Mouse (Mus musculus) bone marrow macrophage, adult 2 months (primary cell): Measurements from ENCODE around the gene 2410131K14Rik. TPM values are rescaled to one million over a fixed set of nuclear protein-coding genes. Genes with fewer than 3 reads are reported as not detected.

ENCODE experiments used
- H3K27ac ChIP-seq: 2 replicates; pipeline ENCODE4 v1.5.1; 2012; ENCODE audit warnings: low read depth, low read length; ENCODE audit not compliant: insufficient read depth
- H3K4me1 ChIP-seq: 2 replicates; pipeline ENCODE4 v1.6.1; 2012; ENCODE audit warnings: low read length; ENCODE audit not compliant: control insufficient read depth, insufficient read depth
- H3K4me3 ChIP-seq: 2 replicates; pipeline ENCODE4 v1.5.1; 2012; ENCODE audit warnings: mild to moderate bottlenecking, low read length, moderate library complexity; ENCODE audit not compliant: insufficient read depth
- CTCF ChIP-seq: IDR thresholded peaks from 2 replicates; pipeline ENCODE4 v1.5.1; 2012; ENCODE audit warnings: low read depth, mild to moderate bottlenecking, low read length, moderate library complexity
- POLR2A ChIP-seq: IDR thresholded peaks from 2 replicates; pipeline ENCODE4 v1.6.1; 2012; ENCODE audit warnings: mild to moderate bottlenecking, low read depth, low read length, borderline replicate concordance
- polyA plus RNA-seq: library from polyadenylated mRNA; stranded (reverse); fragments of >200 nt; gene quantifications from 2 replicates; pipeline ENCODE4 v1.2.4, GENCODE M21; 2012; ENCODE audit not compliant: missing spikeins, insufficient read depth, insufficient read length

Gene 2410131K14Rik
- polyA plus RNA-seq, 1 experiment = 4.2 TPM

DNA sequence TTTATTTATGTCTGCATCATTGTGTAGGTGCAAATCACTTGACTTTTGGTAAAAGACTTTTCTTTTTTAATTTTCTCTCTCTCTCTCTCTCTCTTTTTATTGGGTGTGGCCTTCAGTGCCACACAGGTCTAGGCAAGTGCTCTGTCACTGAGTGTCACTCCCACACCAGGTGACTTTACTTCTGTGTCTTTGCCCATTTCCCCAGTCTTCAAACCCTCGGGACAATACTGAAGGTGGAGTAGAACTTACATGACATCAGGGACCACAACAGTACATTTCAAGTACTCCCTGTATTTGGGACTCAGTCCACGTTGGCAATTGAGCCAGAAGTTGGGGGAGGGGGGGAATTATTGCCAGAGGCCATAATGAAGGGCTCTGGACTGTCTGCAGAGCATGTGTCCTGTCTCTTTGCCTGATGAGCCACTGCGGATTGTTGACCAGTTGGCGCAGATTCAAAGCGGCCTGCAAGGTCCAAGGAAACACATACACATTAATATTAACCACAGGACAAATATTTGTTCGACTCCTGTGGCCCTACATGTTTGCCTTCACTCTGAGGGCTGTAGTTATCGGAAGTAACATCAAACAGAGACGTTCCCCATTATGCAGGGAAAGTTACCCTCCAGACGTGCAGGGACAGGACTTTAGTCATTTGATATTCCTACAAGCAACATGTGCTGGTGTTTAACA is 57.6 kb downstream of the 2410131K14Rik start:
- TF ChIP-seq CTCF = no peak
- no peak for TF ChIP-seq POLR2A
- Histone ChIP-seq H3K4me3 (no peak overlapping the region), H3K27ac (no peak overlapping the region), H3K4me1 (peaks cover 5% of the 10 kb centered on the region)

DNA sequence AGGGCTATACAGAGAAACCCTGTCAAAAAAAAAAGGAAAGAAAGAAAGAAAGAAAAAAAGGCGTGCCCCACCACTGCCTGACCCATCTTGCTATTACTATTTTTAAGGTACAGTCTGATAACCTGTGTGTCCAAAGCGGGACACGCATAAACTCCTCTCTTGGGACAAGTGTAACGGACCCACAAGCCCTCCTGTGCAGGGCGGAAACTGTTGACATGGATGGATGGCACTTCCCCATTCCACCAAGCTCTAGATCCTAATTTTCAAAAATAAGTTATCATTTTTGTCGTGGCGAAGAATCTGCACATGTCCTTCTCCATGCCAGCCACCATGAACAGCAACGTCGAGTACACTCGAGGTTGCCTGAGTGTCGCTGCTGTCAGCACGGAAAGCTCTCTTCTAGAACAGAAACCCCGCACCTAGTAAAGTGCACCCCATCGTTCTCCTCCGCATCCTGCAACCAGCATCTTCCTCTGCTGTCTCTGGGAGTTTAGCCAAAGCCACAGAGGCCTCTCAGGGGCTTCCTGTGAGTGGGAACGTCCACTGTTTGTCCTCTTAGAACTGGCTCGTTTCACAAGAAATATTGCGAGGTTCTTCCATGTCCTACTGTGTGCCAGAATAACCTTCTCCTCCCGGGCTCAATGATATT is 60.1 kb downstream of the 2410131K14Rik start:
- TF ChIP-seq POLR2A (no peak), CTCF (no peak)
- peaks cover 5% of the 10 kb centered on the region for H3K4me1 ChIP-seq
- no peak overlapping the region for H3K4me3 ChIP-seq
- H3K27ac ChIP-seq = no peak overlapping the region

DNA sequence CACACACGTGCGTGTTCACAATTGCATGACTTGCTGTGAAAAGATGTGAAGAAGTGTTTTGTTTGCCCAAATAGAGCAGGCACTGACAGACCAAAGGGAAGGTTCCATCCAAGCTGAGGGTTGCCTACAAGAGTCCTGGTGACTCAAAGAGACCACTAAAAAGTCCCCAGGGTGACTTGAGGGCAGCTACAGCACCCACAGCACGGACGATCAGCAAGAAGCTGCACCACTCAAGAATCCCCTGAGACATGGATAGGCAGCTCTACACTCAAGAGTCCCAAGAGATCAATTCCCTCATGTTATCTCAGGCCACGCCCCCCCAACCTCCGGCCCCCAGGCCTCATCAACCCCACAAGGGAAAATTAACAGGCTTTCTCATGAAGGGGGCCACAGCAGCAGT is 65.4 kb downstream of the 2410131K14Rik start:
- no peak overlapping the region for H3K4me3 ChIP-seq
- peaks cover 3% of the 10 kb centered on the region for H3K4me1 ChIP-seq
- no peak overlapping the region for H3K27ac ChIP-seq
- TF ChIP-seq POLR2A (no peak), CTCF (no peak)

DNA sequence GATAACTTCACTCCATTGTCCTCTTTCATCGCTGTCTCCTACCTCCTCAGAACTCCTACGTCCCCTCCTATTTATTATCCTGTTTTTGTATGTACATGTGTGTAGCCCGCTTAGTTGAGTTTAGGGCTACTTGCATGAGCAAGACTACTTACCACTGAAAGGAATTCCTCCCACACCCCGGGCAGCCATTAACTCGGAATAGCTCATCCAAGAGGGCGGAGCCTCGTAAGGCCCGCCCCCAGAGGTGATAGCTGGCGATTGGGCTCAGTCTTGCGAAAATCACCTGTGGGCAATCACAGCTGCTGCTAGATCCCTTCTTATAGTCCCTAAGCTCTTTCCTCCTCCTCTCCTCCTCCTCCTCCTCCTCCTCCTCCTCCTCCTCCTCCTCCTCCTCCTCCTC is 66.2 kb downstream of the 2410131K14Rik start:
- no peak for TF ChIP-seq POLR2A
- TF ChIP-seq CTCF = no peak
- H3K4me3 ChIP-seq = no peak overlapping the region
- H3K4me1 ChIP-seq = no peaks in the 10 kb centered on the region
- no peak overlapping the region for H3K27ac ChIP-seq

DNA sequence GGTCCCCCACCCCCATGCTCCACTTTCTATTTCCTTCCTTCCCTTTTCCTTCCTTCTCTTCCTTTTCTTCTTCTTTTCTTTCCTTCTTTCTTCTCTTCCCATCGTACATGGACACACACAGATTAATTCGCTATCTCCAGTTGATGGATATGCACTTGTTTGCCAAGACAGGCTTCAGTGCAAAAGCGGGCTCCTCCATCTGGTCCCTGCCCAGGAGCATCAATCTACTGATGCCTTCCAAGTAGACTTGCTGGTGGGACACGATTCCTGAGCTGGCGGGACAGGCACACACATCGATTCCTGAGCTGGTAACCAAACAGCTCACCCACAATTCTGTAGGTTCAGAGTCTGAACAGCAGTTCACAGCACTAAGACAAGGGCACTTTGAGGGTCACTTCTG is 68.7 kb downstream of the 2410131K14Rik start:
- Histone ChIP-seq H3K4me3 (no peak overlapping the region), H3K4me1 (no peaks in the 10 kb centered on the region), H3K27ac (no peak overlapping the region)
- TF ChIP-seq POLR2A (no peak), CTCF (no peak)

Other genes with a start within 250 kb of the 2410131K14Rik start
- not detected in 2 replicates for gene Tesc, start 217.5 kb upstream of the 2410131K14Rik start, polyA plus RNA-seq
- gene Fbxw8, start 89.8 kb upstream of the 2410131K14Rik start, polyA plus RNA-seq = 13.5 and 16.7 TPM in 2 replicates
- gene Hrk, start 80.6 kb upstream of the 2410131K14Rik start, polyA plus RNA-seq = not detected in 2 replicates
- gene Rnft2, start 111 bp upstream of the 2410131K14Rik start, polyA plus RNA-seq = 0.79 and 1.2 TPM in 2 replicates